Mouse (Mus musculus) urinary bladder, adult 2 months (tissue): ENCODE measurements around the gene Rpgrip1. TPM values are rescaled to one million over a fixed set of nuclear protein-coding genes. Genes with fewer than 3 reads are reported as not detected.
"Not testable (repeated sequence)": the region's sequence is repeated elsewhere in the genome, so short reads cannot be mapped to it uniquely, and the experiment has no call there.

Source experiments
- DNase-seq: peaks from one replicate; pipeline ENCODE4 v3.0.0; 2022; ENCODE audit warnings: low spot score
- polyA plus RNA-seq: library from polyadenylated mRNA; depleted of rRNA; stranded (reverse); fragments of >200 nt; gene quantifications from 2 replicates; pipeline ENCODE4 v1.2.3, GENCODE M21; 2012; rRNA removed

Gene Rpgrip1
- polyA plus RNA-seq: 1.8 and 2.5 TPM in 2 replicates

DNA sequence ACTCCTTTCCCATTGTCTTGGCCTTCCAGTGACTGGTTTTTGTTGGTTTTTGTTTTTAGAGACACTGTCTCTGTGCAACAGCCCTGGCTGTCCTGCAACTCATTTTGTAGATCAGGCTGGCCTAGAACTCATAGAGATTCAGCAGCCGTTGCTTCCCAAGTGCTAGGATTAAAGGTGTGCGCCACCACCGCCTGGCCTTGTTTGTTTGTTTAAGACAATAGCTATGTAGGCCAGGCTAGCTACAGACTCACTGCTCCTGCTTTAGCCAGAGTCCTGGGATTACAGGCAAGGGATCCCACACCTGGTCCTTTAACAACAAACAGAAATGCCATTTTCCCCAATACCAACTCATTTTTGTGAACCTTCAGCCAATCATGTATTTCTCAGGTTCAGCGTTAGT lies at the start of gene Rpgrip1:
Rpgrip1 (plus strand) TSS at position 359 of the 400 bp plus-strand sequence.
- DNase-seq: no peak

DNA sequence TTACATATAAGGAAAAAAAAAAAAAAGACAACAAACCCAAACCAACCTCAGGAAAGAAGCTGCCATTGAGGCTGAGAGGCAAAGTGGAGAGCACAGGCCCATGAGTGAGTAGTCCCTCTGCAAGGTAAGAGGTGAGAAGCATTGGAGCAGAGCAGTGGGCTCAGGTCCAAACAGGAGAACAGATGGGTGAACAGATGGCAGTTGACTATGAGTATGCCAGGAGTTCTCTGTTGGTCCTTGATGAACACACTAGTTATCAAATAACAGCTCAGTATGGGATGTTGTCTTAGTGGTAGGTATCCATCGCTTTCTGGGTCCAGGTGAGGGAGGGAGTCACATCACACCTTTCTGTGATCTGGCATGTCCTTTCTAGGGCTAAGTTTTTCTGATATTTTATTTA lies 49.7 kb upstream of the Rpgrip1 start:
- DNase-seq: no peak

DNA sequence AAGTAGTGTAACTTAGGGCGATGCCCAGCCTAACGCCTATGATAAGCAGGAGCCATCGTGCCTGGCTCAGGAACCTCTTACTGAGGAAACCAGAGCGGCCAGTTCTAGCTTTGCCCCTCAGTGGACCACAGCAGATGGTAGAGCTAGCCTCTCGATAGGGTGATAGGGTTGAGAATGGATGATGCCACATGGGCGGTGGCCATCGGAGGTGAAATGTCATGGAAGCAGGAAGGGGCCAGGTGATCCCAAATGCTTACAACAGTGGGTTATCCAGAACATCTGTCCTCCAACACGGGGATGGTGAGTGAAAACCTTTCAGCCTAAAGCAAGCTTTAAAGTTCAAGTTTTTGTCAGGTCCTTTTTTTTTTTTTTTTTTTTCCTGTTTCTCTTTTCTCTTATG lies 48.7 kb upstream of the Rpgrip1 start:
- no peak for DNase-seq

DNA sequence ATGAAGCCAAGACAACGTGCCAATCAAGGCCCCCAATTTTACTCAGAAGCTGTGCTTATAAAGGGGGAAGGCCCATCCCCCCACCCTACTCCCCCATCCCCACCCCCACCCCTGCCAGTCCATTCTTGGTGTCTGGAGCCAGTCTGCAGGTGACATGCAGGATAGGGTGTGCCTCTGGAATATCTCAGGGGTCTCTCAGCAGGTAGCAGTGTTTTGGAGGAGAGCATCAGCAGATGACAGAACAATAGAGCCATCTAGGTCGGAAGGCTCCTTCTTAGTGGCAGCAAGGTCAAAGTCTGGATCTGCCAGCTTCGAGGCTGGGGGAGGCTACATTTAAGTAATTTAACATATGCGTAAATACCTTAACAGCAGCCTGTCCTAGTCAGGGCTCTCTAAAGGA lies 44.4 kb upstream of the Rpgrip1 start:
- DNase-seq: no peak

DNA sequence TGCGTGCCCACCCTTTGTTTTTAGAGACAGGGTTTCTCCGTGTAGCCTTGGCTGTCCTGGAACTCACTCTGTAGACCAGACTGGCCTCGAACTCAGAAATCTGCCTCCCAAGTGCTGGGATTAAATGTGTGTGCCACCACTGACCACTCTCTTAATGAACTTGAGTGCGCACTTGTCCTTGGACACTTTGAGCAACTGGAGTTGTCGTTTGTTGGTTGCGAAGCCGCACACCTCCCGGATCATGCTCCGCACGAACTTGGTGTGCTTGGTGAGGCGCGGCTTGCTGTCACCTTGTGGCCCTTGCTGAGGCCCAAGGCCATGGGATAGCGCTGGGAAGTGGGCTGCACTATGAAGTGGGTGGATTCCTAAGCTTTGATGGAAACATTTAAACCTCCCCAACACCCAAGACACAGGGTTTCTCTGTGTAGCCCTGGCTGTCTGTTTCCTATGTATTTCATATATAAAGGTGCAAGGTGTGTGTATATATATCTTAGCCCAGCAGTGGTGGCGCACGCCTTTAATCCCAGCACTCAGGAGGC lies 38.8 kb upstream of the Rpgrip1 start:
- no peak for DNase-seq

DNA sequence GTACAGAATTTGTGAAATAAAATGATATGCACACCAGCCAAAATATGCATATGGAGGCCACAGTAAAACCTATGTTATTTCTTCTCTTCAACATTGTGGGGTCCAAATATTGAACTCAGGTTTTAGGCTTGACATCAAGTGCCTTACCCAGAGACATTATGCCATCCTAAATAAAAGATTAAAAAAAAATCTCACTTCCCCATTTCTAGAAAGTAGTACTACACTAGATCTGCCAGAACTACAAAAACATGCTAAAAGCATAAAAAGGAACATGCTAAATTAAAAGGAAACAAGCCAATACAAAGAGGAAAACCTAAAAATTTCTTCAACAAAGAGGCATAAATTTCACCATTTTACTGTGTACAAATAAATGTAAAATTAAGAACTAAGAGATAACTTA lies 27.4 kb upstream of the Rpgrip1 start:
- no peak for DNase-seq

DNA sequence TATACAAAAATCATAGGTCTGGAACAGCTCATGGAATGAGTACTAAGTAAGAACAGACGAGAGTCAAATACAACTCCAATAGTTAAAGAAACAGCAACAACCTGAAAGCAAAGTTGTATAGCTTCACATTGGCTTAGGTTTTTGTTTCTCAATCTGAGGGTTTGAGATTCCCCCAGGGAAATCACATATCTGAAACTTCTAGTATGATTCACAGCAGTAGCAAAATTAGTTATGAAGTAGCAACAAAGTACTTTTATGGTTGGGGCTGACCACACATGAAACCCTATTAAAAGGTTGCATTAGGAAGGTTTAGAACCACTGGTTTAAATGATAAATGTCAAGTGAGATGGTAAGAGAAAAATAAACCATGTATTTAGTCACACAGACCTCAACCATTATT lies 16.0 kb upstream of the Rpgrip1 start:
- no peak for DNase-seq

DNA sequence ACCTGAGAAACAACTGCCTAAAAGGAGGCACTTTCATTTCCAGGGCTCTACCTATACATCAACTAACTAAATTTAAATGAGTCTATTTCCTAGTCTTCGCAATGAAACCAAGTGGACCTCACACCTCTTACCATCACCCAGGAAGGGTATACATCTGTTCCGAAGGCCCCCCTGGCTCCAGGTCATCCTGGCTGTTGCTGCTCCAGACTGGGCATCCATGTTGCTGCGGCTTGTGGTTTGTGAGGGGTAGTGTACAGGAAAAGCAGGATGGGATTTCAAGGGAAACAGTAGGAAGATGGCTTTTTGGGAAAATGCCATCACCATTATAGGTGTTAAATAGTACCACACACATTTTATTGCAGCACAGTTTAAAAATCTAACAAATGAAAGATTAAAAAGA lies 13.3 kb upstream of the Rpgrip1 start:
- DNase-seq: not testable (repeated sequence)

DNA sequence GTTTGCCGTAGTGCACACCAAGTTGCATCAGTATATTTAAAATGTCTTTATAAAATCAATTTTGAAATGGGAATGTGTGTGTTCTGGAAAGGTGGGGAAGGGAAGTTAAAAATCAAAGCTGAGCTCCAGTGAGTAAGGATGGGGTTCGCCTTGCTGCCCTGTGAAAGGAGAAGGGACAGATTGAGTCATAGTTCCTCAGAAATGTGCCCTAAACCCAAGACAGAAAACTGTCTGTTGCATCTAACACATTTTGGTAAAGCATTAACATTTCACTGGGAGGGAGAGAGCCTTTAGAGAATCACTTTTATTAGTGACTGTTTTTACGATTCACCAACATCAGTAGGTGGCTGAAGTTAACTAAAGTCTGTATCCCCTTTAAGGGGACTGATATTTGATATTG lies 12.1 kb upstream of the Rpgrip1 start:
- DNase-seq: not testable (repeated sequence)

DNA sequence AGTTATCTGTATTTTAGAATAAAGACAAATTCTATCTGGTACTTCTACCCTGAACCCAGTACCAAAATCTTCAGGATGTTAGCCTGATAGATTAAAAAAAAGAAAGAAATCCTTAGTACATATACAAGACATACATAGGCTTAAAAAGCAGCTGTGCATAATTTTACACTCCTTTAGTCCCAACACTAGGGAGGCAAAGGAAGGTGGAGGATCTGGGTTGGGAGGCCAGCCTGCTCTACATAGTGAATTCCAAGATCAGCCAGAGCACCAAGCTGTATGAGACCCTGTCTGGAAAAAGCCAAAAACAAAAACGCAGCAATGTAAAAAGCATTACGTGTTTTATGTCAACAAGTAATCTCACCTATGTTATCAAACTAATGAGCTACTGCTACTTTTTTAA lies 10.9 kb upstream of the Rpgrip1 start:
- no peak for DNase-seq

DNA sequence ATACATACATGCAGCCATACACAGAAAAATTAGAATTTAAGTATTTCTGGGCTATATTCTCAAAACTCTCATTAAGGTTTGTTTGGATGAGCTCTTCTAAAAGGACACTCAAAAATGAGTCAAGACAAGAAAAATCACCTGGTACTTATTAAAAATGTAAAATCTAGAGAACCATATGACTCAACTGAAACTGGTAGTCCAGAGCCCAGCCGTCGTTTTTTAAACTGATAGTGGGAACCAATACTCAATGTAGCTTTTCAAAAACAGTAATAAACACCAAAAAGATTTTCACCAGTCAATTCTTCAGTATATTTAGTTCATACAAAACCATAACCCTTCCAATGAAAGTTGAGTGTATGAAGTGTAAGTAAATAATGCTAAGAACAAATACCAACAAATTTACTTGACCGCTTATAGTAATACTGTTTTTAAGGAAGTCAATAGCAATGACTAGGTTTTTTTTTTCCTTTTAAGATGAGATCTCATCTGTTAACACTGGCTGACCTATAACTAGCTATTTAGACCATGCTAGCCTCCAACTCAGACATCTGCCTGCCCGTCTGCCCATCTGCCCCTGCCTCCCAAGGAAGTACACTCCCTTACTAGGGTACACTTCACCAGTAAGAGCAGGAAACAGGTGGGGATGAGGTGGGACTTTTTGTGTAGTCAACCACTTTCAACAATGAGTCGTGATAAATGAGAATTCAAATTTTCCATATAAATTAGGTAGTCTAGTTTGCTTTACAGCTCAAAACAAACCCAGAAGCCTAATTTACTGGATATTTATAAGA lies 10.1 kb upstream of the Rpgrip1 start:
- DNase-seq: no peak

DNA sequence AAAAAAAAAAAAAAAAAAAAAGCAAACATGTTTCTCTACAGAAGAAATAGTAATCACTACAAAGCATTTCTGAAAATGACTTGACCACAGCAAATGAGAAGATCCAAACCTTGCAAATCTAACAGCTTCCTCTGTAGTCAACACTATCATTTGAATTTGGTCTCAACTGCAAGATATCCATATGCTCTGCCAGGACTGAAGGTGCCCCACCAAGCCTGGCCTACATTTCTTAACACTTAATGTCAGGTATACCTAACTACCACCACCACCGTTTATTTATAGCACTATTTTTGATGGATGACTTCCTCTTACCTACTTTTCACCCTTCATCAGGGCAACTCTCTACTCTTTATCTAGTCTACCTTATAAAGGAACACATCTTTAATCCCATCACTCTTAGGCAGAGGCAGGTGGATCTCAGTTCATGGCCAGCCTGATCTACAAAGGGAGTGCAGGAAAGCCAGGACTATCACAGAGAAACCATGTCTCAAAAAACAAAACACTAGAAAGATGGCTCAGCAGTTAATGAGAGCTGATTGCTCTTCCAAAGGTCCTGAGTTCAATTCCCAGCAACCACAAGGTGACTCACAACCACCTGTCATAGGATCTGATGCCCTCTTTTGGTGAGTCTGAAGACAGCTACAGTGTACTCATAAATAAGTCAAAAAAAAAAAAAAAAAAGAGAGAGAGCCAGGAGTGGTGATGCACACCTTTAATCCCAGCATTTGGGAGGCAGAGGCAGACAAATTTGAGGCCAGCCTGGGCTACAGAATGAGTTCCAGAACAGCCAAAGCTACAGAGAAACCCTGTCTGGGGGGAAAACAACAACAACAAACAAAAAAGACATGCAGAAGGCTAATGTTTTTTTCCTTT lies 9.0 kb upstream of the Rpgrip1 start:
- no peak for DNase-seq

DNA sequence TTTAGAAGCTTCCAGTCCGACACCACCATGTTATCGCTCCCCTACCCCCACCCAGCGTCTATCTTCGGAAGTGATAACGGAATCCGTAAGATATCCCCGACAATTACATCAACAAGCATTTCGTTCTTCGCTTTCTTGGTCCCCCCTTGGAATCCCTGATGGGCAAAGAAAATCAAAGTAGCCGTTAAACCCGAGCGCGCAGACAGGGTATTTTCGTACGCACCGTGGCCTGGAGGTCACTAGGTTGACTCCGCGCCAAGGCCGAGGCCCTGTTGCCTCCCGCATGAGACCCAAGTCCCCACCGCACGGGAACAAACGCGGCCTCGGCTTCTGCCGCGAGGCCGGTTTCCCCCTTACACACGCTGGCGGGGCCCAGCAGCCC lies 7.0 kb upstream of the Rpgrip1 start:
- DNase-seq: no peak

DNA sequence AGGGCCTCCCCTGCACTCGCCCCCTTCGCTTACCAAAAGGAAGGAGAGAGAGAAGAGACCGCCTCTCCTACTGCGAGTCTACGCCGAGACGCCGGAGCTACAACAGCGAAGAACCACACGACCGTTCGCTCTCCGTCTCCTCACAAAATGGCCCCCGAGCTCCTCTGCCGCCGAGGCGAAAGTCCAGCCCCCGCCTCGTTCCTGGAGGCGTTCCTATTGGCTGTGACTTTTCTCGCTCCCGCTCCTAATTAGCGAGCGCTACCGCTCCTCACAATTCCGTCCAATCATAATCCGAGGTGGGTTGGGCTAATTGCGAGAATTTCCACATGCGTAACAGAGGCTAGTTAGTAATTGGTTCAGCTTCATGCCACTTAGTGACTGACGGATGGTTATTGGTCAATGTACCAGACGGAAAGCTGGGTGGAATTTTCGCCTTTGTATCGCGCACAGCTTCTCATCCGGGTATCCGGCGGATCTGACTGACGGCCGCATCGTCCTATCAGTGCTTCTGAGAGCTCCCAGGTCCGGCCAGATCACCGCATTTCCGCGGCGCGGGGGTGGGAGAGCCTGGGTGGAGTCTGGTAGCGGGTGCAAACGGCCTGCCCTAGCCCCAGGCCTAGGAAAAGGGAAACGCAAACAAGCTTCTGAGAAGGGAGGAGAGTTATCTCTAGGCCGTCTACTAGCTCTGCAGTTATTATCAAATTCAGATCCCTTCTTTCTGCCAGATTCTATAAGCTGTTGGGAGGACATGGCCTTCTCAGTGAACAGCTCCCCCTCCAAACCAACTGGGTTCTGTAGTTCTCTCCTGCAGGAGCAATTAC lies 6.4 kb upstream of the Rpgrip1 start, which contains the start of gene Hnrnpc:
Hnrnpc (minus strand) TSS at position 173 of the 821 bp plus-strand sequence.
- DNase-seq: peak; percentile 100

DNA sequence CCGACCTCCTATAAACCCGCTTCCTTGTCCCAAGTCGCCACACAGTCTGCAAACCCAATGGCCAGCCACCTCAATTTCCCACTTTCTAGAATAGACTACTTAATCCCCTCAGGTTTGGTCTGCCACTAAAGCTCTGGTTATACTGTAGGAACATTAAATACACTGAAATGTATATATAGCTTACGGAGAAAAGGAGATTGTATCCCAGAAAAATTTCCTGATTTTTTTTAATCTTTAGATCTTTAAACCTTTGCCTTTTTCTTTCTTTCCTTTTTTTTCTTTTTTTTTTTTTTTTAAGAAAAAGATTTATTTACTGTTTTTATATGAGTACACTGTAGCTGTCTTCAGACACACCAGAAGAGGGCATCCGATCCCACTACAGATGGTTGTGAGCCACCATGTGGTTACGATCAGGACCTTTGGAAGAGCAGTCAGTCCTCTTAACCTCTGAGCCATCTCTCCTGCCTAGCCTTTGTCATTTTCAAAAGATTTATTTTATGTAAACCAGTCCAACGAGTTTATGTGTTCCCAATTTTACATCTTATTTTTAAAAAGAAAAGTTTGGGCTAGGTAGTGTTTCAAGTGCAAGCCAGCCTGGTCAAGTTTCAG lies 5.7 kb upstream of the Rpgrip1 start:
- no peak for DNase-seq

DNA sequence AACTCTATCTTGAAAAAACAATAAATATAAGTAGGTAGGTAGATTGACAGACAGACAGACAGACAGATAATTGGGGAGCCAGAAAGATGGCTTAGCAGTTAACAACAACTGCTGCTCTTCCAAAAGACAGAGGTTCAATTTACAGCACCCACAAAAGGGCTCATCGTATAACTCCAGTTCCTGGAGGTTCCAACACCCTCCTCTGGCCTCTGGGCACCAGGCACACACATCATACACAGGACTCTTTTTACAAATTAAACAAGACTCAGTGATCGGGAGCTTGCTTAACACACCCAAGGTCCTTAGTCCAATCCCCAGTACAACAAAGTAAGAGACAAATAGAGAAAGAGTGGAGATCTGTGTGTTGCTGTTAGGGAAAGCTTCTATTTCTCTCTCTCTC lies 5.2 kb upstream of the Rpgrip1 start:
- no peak for DNase-seq

DNA sequence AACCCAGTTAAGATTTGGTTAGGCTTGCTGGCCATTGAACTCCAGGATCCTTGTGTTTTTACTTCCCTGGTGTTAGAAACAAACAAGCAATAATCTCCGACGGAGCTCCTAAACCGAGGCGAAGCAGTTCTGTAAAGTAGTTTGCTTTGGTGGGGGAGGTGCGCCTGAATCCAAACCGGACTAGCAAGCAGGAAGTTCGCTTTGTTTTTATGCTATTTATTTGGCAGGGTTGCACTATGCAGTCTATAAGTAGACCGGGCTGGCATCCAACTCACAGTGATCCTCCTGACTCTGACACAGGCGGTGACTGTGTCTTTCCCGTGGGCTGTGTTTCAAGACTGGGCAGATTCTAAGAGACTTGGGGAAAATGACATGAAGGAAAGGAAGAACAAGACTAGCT lies 3.8 kb upstream of the Rpgrip1 start:
- DNase-seq: peak; percentile 26

DNA sequence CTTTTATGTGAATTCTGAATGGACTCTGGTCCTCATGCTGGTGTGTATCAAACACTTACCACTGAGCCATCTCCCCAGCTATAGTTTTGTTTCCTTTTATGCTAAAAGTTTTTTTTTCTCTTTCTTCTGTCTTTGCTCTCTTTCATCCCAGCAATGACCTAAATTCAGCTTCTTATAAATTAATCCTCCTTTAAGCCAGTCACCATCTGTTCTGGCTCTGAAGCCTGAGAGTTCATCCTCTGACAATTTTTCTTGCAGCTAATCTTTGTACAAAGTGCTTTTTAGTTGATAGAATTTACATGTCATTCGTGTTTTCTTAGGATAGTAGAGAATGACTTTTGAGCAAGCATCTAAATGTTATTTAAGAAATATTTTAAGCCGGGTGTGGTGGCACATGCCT lies 2.5 kb upstream of the Rpgrip1 start:
- no peak for DNase-seq

DNA sequence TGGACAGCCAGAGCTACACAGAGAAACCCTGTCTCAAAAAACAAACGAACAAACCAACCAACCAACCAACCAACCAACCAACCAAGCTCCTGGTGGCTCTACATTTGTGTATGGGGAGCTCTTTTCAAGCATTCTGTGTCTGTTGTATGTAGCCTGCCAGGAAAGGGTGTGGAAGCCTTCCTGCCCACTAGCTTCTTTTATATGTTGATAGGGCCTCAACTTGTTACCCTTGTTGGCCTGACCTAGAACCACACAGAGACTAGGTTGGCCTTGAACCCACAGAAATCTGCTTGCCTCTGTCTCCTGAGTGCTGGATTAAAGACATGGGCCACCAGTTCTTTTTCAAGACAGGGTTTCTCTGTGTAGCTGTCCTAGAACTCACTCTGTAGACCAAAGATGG lies 3.6 kb downstream of the Rpgrip1 start:
- DNase-seq: no peak

DNA sequence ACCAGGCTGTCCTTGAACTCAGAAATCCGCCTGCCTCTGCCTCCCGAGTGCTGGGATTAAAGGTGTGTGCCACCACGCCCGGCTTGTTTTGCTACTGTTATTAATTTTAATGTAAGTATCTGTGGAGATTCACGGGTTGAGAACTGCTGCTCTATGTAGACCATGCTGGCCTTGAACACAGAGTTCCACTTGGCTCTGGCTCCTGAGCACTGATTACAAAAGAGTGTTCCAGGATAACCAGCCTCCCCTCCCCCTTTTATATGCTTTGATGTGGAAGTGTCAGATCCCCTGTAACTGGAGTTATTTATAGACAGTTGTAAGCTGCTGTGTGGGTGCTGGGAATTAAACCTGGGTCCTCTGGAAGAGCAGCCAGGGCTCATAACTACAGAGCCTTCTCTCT lies 6.7 kb downstream of the Rpgrip1 start:
- no peak for DNase-seq

DNA sequence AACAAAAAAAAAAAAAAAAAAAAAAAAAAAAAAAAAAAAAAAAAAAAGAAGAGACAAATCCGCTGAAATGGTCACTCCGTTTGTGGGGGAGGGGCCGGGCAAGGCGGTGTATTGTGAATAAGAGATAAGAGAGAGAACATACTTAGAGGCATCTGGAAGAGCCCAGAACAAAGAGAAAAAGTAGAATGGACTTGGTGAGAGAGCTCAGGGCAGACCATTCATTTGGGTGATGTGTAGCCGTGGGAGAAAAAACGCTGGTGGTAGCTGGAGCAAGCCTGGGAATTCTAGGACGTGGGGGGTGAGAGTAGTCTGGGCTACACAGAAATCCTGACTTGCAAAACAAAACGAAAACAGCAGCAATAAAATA lies 7.9 kb downstream of the Rpgrip1 start:
- DNase-seq: no peak
